Mouse (Mus musculus) CH12.LX (cell line): Measurements from ENCODE around the gene Gfm2.
"Not testable (repeated sequence)": the region's sequence is repeated elsewhere in the genome, so short reads cannot be mapped to it uniquely, and the experiment has no call there.

Source experiments
- CHD2 ChIP-seq: IDR thresholded peaks from 2 replicates; pipeline ENCODE4 v1.6.1; 2011; ENCODE audit warnings: low read length, improper control_type of control experiment
- ELF1 ChIP-seq: IDR thresholded peaks from 2 replicates; pipeline ENCODE4 v1.6.1; 2014; ENCODE audit warnings: low read depth, mild to moderate bottlenecking, inconsistent platforms, low read length, improper control_type of control experiment
- EP300 ChIP-seq: IDR thresholded peaks from 2 replicates; pipeline ENCODE4 v1.6.1; 2011; ENCODE audit warnings: low read length, improper control_type of control experiment
- ETS1 ChIP-seq: conservative IDR thresholded peaks from 2 replicates; pipeline ENCODE4 v1.6.1; 2012; ENCODE audit warnings: low read depth, mild to moderate bottlenecking, inconsistent platforms, low read length, improper control_type of control experiment, moderate library complexity
- HCFC1 ChIP-seq: IDR thresholded peaks from 2 replicates; pipeline ENCODE4 v1.6.1; 2012; ENCODE audit warnings: low read depth, mild to moderate bottlenecking, inconsistent platforms, low read length, improper control_type of control experiment
- MYC ChIP-seq: IDR thresholded peaks from 2 replicates; pipeline ENCODE4 v1.6.1; 2011; ENCODE audit warnings: low read depth, mild to moderate bottlenecking, improper control_type of control experiment, low read length
- POLR2A ChIP-seq: IDR thresholded peaks from 2 replicates; pipeline ENCODE4 v1.6.1; 2011; ENCODE audit warnings: low read depth, mild to moderate bottlenecking, improper control_type of control experiment, low read length
- TBP ChIP-seq: conservative IDR thresholded peaks from 2 replicates; pipeline ENCODE4 v1.6.1; 2011; ENCODE audit warnings: low read depth, low read length, improper control_type of control experiment
- ZNF384 ChIP-seq: IDR thresholded peaks from 2 replicates; pipeline ENCODE4 v1.6.1; 2012; ENCODE audit warnings: low read depth, low read length, improper control_type of control experiment, inconsistent platforms

- not testable (repeated sequence) for TF ChIP-seq CHD2, TBP, ELF1, POLR2A, ZNF384, MYC, EP300, HCFC1, ETS1
Measured at GRCm38 (mm10) chr13:97107721-97108120, 30.0 kb upstream of the Gfm2 start.
